Mouse (Mus musculus): ENCODE measurements around the gene Cdcp1. TPM values are rescaled to one million over a fixed set of nuclear protein-coding genes. Genes with fewer than 3 reads are reported as not detected.

The Cdcp1 gene
- polyA plus RNA-seq, 1 experiment from 2014 or later = 14.1 TPM

GRCm38 (mm10) chr9:123173760-123174159 lies 42.1 kb downstream of the Cdcp1 start:
- H3K4me2 ChIP-seq (replicated peaks) = no peak overlapping the region
- no peak for ATAC-seq (ENCODE audit: insufficient number of reproducible peaks, low FRiP score, low TSS enrichment, low read depth)
- 83% methylated on average over 6 of the region's 6 CpGs for WGBS
- no peaks in the 10 kb centered on the region for H3K27me3 ChIP-seq
- H3K27ac ChIP-seq (replicated peaks) = no peak overlapping the region
- no peaks in the 10 kb centered on the region for H3K36me3 ChIP-seq
- no peaks in the 10 kb centered on the region for H3K9me3 ChIP-seq (replicated peaks)
- no peak overlapping the region for H3K9ac ChIP-seq
- H3K4me1 ChIP-seq = no peaks in the 10 kb centered on the region
- H3K4me3 ChIP-seq (replicated peaks) = no peak overlapping the region

GRCm38 (mm10) chr9:123165781-123166443 lies 49.9 kb downstream of the Cdcp1 start:
- Histone ChIP-seq H3K27ac (replicated peaks) (no peak overlapping the region), H3K4me2 (replicated peaks) (no peak overlapping the region), H3K27me3 (no peaks in the 10 kb centered on the region), H3K9me3 (replicated peaks) (no peaks in the 10 kb centered on the region), H3K4me1 (no peaks in the 10 kb centered on the region), H3K9ac (no peak overlapping the region), H3K4me3 (replicated peaks) (no peak overlapping the region), H3K36me3 (no peaks in the 10 kb centered on the region)
- WGBS = 78% methylated on average over 3 of the region's 3 CpGs
- no peak for ATAC-seq (ENCODE audit: insufficient number of reproducible peaks, low FRiP score, low TSS enrichment, low read depth)

- Histone ChIP-seq H3K9ac (no peak overlapping the region), H3K4me3 (replicated peaks) (no peak overlapping the region), H3K9me3 (replicated peaks) (no peaks in the 10 kb centered on the region), H3K4me1 (no peaks in the 10 kb centered on the region), H3K27ac (replicated peaks) (no peak overlapping the region), H3K36me3 (no peaks in the 10 kb centered on the region), H3K4me2 (replicated peaks) (no peak overlapping the region), H3K27me3 (no peaks in the 10 kb centered on the region)
- ATAC-seq (ENCODE audit: insufficient number of reproducible peaks, low FRiP score, low TSS enrichment, low read depth) = peak; percentile 61
- 67% methylated on average over 4 of the region's 4 CpGs for WGBS
Measured at GRCm38 (mm10) chr9:123162985-123163694, 52.7 kb downstream of the Cdcp1 start.

GRCm38 (mm10) chr9:123161792-123162191 lies 54.0 kb downstream of the Cdcp1 start:
- no peaks in the 10 kb centered on the region; the same call in 1 of the 2 replicates for H3K4me1 ChIP-seq
- WGBS = 53% methylated on average over 2 of the region's 2 CpGs
- no peak overlapping the region for H3K9ac ChIP-seq
- H3K27ac ChIP-seq (replicated peaks) = no peak overlapping the region
- no peak for ATAC-seq (ENCODE audit: insufficient number of reproducible peaks, low FRiP score, low TSS enrichment, low read depth)
- H3K36me3 ChIP-seq = no peaks in the 10 kb centered on the region
- no peaks in the 10 kb centered on the region for H3K27me3 ChIP-seq
- H3K9me3 ChIP-seq (replicated peaks) = no peaks in the 10 kb centered on the region
- no peak overlapping the region for H3K4me3 ChIP-seq (replicated peaks)
- no peak overlapping the region for H3K4me2 ChIP-seq (replicated peaks)

GRCm38 (mm10) chr9:123159330-123159729 lies 56.5 kb downstream of the Cdcp1 start:
- WGBS = 60% methylated on average over 7 of the region's 7 CpGs
- no peaks in the 10 kb centered on the region; the same call in 1 of the 2 replicates for H3K4me1 ChIP-seq
- H3K27me3 ChIP-seq = no peaks in the 10 kb centered on the region
- H3K4me3 ChIP-seq (replicated peaks) = no peak overlapping the region
- no peak for ATAC-seq (ENCODE audit: insufficient number of reproducible peaks, low FRiP score, low TSS enrichment, low read depth)
- no peak overlapping the region for H3K27ac ChIP-seq (replicated peaks)
- H3K9ac ChIP-seq = no peak overlapping the region
- no peaks in the 10 kb centered on the region for H3K9me3 ChIP-seq (replicated peaks)
- no peaks in the 10 kb centered on the region for H3K36me3 ChIP-seq
- no peak overlapping the region for H3K4me2 ChIP-seq (replicated peaks)

- no peak for ATAC-seq (ENCODE audit: insufficient number of reproducible peaks, low FRiP score, low TSS enrichment, low read depth)
- Histone ChIP-seq H3K36me3 (no peaks in the 10 kb centered on the region), H3K4me1 (no peaks in the 10 kb centered on the region; the same call in 1 of the 2 replicates), H3K27ac (replicated peaks) (no peak overlapping the region), H3K9ac (no peak overlapping the region), H3K4me2 (replicated peaks) (no peak overlapping the region), H3K9me3 (replicated peaks) (no peaks in the 10 kb centered on the region), H3K27me3 (no peaks in the 10 kb centered on the region), H3K4me3 (replicated peaks) (no peak overlapping the region)
- 52% methylated on average over 8 of the region's 8 CpGs for WGBS
Measured at GRCm38 (mm10) chr9:123158125-123158836, 57.6 kb downstream of the Cdcp1 start.

GRCm38 (mm10) chr9:123157699-123158098 lies 58.1 kb downstream of the Cdcp1 start:
- Histone ChIP-seq H3K4me1 (no peaks in the 10 kb centered on the region; the same call in 1 of the 2 replicates), H3K4me2 (replicated peaks) (no peak overlapping the region), H3K27ac (replicated peaks) (no peak overlapping the region), H3K9ac (no peak overlapping the region), H3K27me3 (no peaks in the 10 kb centered on the region), H3K4me3 (replicated peaks) (no peak overlapping the region), H3K9me3 (replicated peaks) (no peaks in the 10 kb centered on the region), H3K36me3 (no peaks in the 10 kb centered on the region)
- ATAC-seq (ENCODE audit: insufficient number of reproducible peaks, low FRiP score, low TSS enrichment, low read depth) = no peak

- H3K36me3 ChIP-seq = no peaks in the 10 kb centered on the region
- 27% methylated on average over 30 of the region's 30 CpGs for WGBS
- H3K4me2 ChIP-seq (replicated peaks) = peak overlapping the region; percentile 43
- H3K9me3 ChIP-seq (replicated peaks) = no peaks in the 10 kb centered on the region
- H3K4me3 ChIP-seq (replicated peaks) = peak overlapping the region; percentile 27
- H3K27me3 ChIP-seq = no peaks in the 10 kb centered on the region
- peak; percentile 76 for ATAC-seq (ENCODE audit: insufficient number of reproducible peaks, low FRiP score, low TSS enrichment, low read depth)
- no peak overlapping the region for H3K9ac ChIP-seq
- H3K27ac ChIP-seq (replicated peaks) = no peak overlapping the region
- H3K4me1 ChIP-seq = no peaks in the 10 kb centered on the region; the same call in 1 of the 2 replicates
Measured at GRCm38 (mm10) chr9:123156910-123157361, 58.9 kb downstream of the Cdcp1 start.

GRCm38 (mm10) chr9:123153121-123153520 lies 62.7 kb downstream of the Cdcp1 start:
- WGBS = 83% methylated on average over 2 of the region's 2 CpGs
- Histone ChIP-seq H3K36me3 (no peaks in the 10 kb centered on the region), H3K4me1 (no peaks in the 10 kb centered on the region; the same call in 1 of the 2 replicates), H3K4me3 (replicated peaks) (no peak overlapping the region), H3K9me3 (replicated peaks) (no peaks in the 10 kb centered on the region), H3K4me2 (replicated peaks) (no peak overlapping the region), H3K9ac (no peak overlapping the region), H3K27me3 (no peaks in the 10 kb centered on the region), H3K27ac (replicated peaks) (no peak overlapping the region)
- ATAC-seq (ENCODE audit: insufficient number of reproducible peaks, low FRiP score, low TSS enrichment, low read depth) = no peak

GRCm38 (mm10) chr9:123152026-123152425 lies 63.8 kb downstream of the Cdcp1 start:
- H3K4me2 ChIP-seq (replicated peaks) = no peak overlapping the region
- H3K4me1 ChIP-seq = no peaks in the 10 kb centered on the region
- H3K9ac ChIP-seq = no peak overlapping the region
- no peak for ATAC-seq (ENCODE audit: insufficient number of reproducible peaks, low FRiP score, low TSS enrichment, low read depth)
- H3K36me3 ChIP-seq = no peaks in the 10 kb centered on the region
- H3K9me3 ChIP-seq (replicated peaks) = no peaks in the 10 kb centered on the region
- no peaks in the 10 kb centered on the region for H3K27me3 ChIP-seq
- no peak overlapping the region for H3K27ac ChIP-seq (replicated peaks)
- H3K4me3 ChIP-seq (replicated peaks) = no peak overlapping the region
- WGBS = 65% methylated on average over 3 of the region's 3 CpGs

GRCm38 (mm10) chr9:123151561-123151960 lies 64.3 kb downstream of the Cdcp1 start:
- Histone ChIP-seq H3K4me2 (replicated peaks) (no peak overlapping the region), H3K4me1 (no peaks in the 10 kb centered on the region), H3K27me3 (no peaks in the 10 kb centered on the region), H3K36me3 (no peaks in the 10 kb centered on the region), H3K27ac (replicated peaks) (no peak overlapping the region), H3K4me3 (replicated peaks) (no peak overlapping the region), H3K9me3 (replicated peaks) (no peaks in the 10 kb centered on the region), H3K9ac (no peak overlapping the region)
- no peak for ATAC-seq (ENCODE audit: insufficient number of reproducible peaks, low FRiP score, low TSS enrichment, low read depth)
- 57% methylated on average over 1 of the region's 1 CpGs for WGBS
